ENCODE assay signal across 8 mouse cellular contexts in the genomic region with DNA sequence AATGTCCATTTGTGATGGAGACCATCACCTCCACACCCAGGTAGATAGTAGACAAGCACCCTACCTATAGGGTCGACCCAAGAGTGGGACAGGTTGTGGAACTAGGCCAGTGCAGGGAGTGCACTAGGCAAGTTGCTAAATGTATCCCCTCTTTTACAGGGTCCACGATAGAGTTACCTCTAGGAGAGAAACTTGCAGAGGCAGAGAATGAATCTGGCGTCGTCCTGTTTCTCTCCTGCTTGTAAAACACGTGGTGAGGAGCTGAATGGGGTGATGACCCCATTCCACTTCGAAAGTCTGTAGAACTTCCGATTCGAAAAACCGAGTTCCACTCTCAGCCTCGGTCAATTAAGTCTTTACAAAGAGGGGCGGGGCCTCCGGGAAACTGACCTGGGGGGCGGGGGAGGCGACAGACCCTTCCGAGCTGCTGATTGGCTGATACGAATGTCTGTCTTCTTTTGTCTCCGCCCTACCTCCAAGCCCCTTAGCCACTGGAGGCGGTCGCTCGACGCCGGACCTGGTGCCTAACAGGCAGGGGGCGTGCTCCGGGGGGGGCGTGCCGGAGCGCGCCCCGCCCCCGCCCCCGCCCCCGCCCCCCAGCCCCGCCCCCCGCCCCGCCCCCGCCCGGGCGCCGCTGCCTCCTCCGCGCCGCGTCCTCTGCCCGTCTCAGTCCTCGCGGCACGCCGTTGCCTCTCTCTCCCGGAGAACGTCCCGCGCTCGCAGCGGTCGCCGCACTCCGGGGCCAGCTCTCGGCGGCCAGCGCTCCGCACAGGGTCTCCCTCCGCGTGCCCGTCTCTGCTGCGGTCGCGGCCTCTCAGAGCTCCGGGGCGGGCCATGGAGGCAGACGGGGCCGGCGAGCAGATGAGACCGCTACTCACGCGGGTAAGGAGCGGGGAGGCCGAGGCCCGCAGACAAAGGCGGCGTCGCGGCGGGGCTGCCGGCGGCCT. TPM values are rescaled to one million over a fixed set of nuclear protein-coding genes. Genes with fewer than 3 reads are reported as not detected.
A peak's percentile ranks its signal among the peaks of the same experiment; 100 is the strongest.
DNase-seq lines count a peak whose midpoint lies in the region; ATAC-seq and TF ChIP-seq lines count a peak whose summit lies in the region.

No protein-coding gene starts in this region.

- WGBS in forebrain, embryonic 10.5 days = under 1% methylated on average over 79 of the region's 85 CpGs
- under 1% methylated on average over 58 of the region's 85 CpGs for whole genome bisulfite sequencing in heart, embryonic 15.5 days
- under 1% methylated on average over 53 of the region's 85 CpGs for WGBS in liver, embryonic 14.5 days (ENCODE audit: insufficient replicate concordance)
- WGBS in neural tube, embryonic 11.5 days = under 1% methylated on average over 37 of the region's 85 CpGs
- WGBS in stomach, postnatal 0 days = under 1% methylated on average over 32 of the region's 85 CpGs

- H3K27ac ChIP-seq in forebrain, embryonic 10.5 days = peak overlapping the region; percentile 96
- peak overlapping the region; percentile 96 for H3K27ac ChIP-seq in heart, embryonic 15.5 days
- H3K27ac ChIP-seq in liver, embryonic 14.5 days = no peak overlapping the region
- H3K27ac ChIP-seq in neural tube, embryonic 11.5 days (ENCODE audit: low read depth, low read length) = peak overlapping the region; percentile 98
- H3K27ac ChIP-seq in stomach, postnatal 0 days (replicated peaks) = peak overlapping the region; percentile 96

- DNase-seq in CD8-positive naive resting alpha-beta T cell, adult 2 months (ENCODE audit: low read depth in 2 of 2, low spot score in 2 of 2) = peak; percentile 74 to 75
- peak; percentile 94 for DNase-seq in c-Kit-positive CD71-negative TER-119-negative erythroid progenitor cells, embryonic 14.5 days (ENCODE audit: low read depth)
- DNase-seq in forebrain, embryonic 10.5 days (ENCODE audit: extremely low spot score, low spot score) = peak; percentile 94
- peak; percentile 95 to 96 for DNase-seq in kidney, postnatal 25 days
- DNase-seq in liver, embryonic 14.5 days (ENCODE audit: low read depth in 3 of 3, low spot score in 3 of 3) = peak; percentile 83 to 91 (median 83)
- DNase-seq in neural tube, embryonic 11.5 days (ENCODE audit: low spot score) = peak; percentile 94
- peak; percentile 94 for DNase-seq in stomach, postnatal 0 days (ENCODE audit: low spot score)

- no peaks in the 10 kb centered on the region for H3K9me3 ChIP-seq in forebrain, embryonic 10.5 days
- H3K9me3 ChIP-seq in heart, embryonic 15.5 days (replicated peaks) = no peaks in the 10 kb centered on the region
- H3K9me3 ChIP-seq in liver, embryonic 14.5 days (ENCODE audit: control insufficient read depth, low read length) = no peaks in the 10 kb centered on the region
- H3K9me3 ChIP-seq in neural tube, embryonic 11.5 days (ENCODE audit: control insufficient read depth, low read length) = no peaks in the 10 kb centered on the region
- no peaks in the 10 kb centered on the region for H3K9me3 ChIP-seq in stomach, postnatal 0 days (ENCODE audit: control insufficient read depth, low read length)

- no peak for TF ChIP-seq EP300 in liver, embryonic 14.5 days (IDR thresholded peaks at IDR 0.05; ENCODE audit: low read depth)
- no peak for TF ChIP-seq EP300 in stomach, postnatal 0 days (optimal IDR thresholded peaks at IDR 0.05)

- peak overlapping the region; percentile 78 for H3K4me2 ChIP-seq in heart, embryonic 15.5 days
- H3K4me2 ChIP-seq in liver, embryonic 14.5 days (ENCODE audit: low read depth) = peak overlapping the region; percentile 66
- H3K4me2 ChIP-seq in neural tube, embryonic 11.5 days (ENCODE audit: low read depth) = peak overlapping the region; percentile 62
- H3K4me2 ChIP-seq in stomach, postnatal 0 days (replicated peaks; ENCODE audit: low read depth) = peak overlapping the region; percentile 77

- no peaks in the 10 kb centered on the region for H3K27me3 ChIP-seq in forebrain, embryonic 10.5 days (ENCODE audit: poor library complexity, severe bottlenecking)
- H3K27me3 ChIP-seq in heart, embryonic 15.5 days = no peaks in the 10 kb centered on the region
- no peaks in the 10 kb centered on the region for H3K27me3 ChIP-seq in liver, embryonic 14.5 days (ENCODE audit: control insufficient read depth, insufficient read depth, low read length)
- H3K27me3 ChIP-seq in neural tube, embryonic 11.5 days (ENCODE audit: control insufficient read depth, insufficient read depth, low read length) = no peaks in the 10 kb centered on the region
- no peaks in the 10 kb centered on the region for H3K27me3 ChIP-seq in stomach, postnatal 0 days (ENCODE audit: control insufficient read depth, insufficient read depth, low read length)

- peaks cover 17% of the 10 kb centered on the region for H3K36me3 ChIP-seq in forebrain, embryonic 10.5 days (replicated peaks)
- no peaks in the 10 kb centered on the region for H3K36me3 ChIP-seq in heart, embryonic 15.5 days
- no peaks in the 10 kb centered on the region for H3K36me3 ChIP-seq in liver, embryonic 14.5 days (replicated peaks; ENCODE audit: control insufficient read depth, insufficient read depth, low read depth)
- H3K36me3 ChIP-seq in neural tube, embryonic 11.5 days (ENCODE audit: control insufficient read depth, insufficient read depth, low read length) = no peaks in the 10 kb centered on the region
- H3K36me3 ChIP-seq in stomach, postnatal 0 days (ENCODE audit: control insufficient read depth, insufficient read depth, low read length) = no peaks in the 10 kb centered on the region

- H3K4me3 ChIP-seq in forebrain, embryonic 10.5 days = peak overlapping the region; percentile 92
- peak overlapping the region; percentile 89 for H3K4me3 ChIP-seq in heart, embryonic 15.5 days
- H3K4me3 ChIP-seq in liver, embryonic 14.5 days (ENCODE audit: insufficient read depth in 1 of 2, low read depth in 2 of 2, low read length in 2 of 2) = peak overlapping the region; percentile 66 to 84
- H3K4me3 ChIP-seq in neural tube, embryonic 11.5 days (ENCODE audit: low read depth, low read length) = peak overlapping the region; percentile 66
- H3K4me3 ChIP-seq in stomach, postnatal 0 days (ENCODE audit: low read depth, low read length) = peak overlapping the region; percentile 84

- peaks cover 31% of the 10 kb centered on the region for H3K4me1 ChIP-seq in forebrain, embryonic 10.5 days
- H3K4me1 ChIP-seq in heart, embryonic 15.5 days (replicated peaks) = peaks cover 5% of the 10 kb centered on the region
- peaks cover 2 to 4% of the 10 kb centered on the region in 2 experiments; a peak in 2 of 4 replicates for H3K4me1 ChIP-seq in liver, embryonic 14.5 days (replicated peaks; ENCODE audit: control insufficient read depth in 2 of 2, insufficient read depth in 2 of 2, low read length in 1 of 2)
- H3K4me1 ChIP-seq in neural tube, embryonic 11.5 days (ENCODE audit: control insufficient read depth, insufficient read depth, low read length) = peaks cover 13% of the 10 kb centered on the region
- no peaks in the 10 kb centered on the region; the same call in 1 of the 2 replicates for H3K4me1 ChIP-seq in stomach, postnatal 0 days (replicated peaks; ENCODE audit: control insufficient read depth, insufficient read depth)

- peak; percentile 97 for ATAC-seq in heart, embryonic 15.5 days (replicated peaks; ENCODE audit: insufficient number of reproducible peaks, insufficient read depth, low FRiP score, low read depth)
- ATAC-seq in liver, embryonic 14.5 days (ENCODE audit: insufficient read depth) = peak; percentile 95
- ATAC-seq in neural tube, embryonic 11.5 days (ENCODE audit: insufficient read depth, low FRiP score, low TSS enrichment) = peak; percentile 96
- peak; percentile 99 for ATAC-seq in stomach, postnatal 0 days (ENCODE audit: low FRiP score, low TSS enrichment)

- peak overlapping the region; percentile 95 for H3K9ac ChIP-seq in heart, embryonic 15.5 days
- peak overlapping the region; percentile 66 for H3K9ac ChIP-seq in liver, embryonic 14.5 days (replicated peaks)
- peak overlapping the region; percentile 97 for H3K9ac ChIP-seq in neural tube, embryonic 11.5 days (ENCODE audit: low read length)
- H3K9ac ChIP-seq in stomach, postnatal 0 days (ENCODE audit: low read length) = peak overlapping the region; percentile 87

- peak; percentile 43 for TF ChIP-seq CTCF in liver, embryonic 14.5 days (IDR thresholded peaks at IDR 0.05; ENCODE audit: low read depth)
- peak; percentile 58 for TF ChIP-seq CTCF in stomach, postnatal 0 days (IDR thresholded peaks at IDR 0.05; ENCODE audit: low read depth)

RNA-seq across cellular contexts. Expression of a gene that starts 0.6 kb away (rescaled TPM):
- polyA plus RNA-seq in forebrain, embryonic 10.5 days (2016; fragmentation: Nextera tagmentation; extraction: Ambion mirVana) = 34.5 and 36.5 TPM in 2 replicates
- 9.9 and 12.6 TPM in 2 replicates for polyA plus RNA-seq in heart, embryonic 15.5 days (2015; fragmentation: Nextera tagmentation; extraction: Ambion mirVana)
- 1.0 and 1.6 TPM in 2 replicates for polyA plus RNA-seq in liver, embryonic 14.5 days (2012; rRNA removed)
- polyA plus RNA-seq in liver, embryonic 14.5 days (2014; fragmentation: Nextera tagmentation; extraction: Ambion mirVana) = 1.4 and 1.7 TPM in 2 replicates
- polyA plus RNA-seq in neural tube, embryonic 11.5 days (2014; fragmentation: Nextera tagmentation; extraction: Ambion mirVana) = 24.0 and 24.6 TPM in 2 replicates
- 7.3 and 7.7 TPM in 2 replicates for polyA plus RNA-seq in stomach, postnatal 0 days (2015; fragmentation: Nextera tagmentation; extraction: Ambion mirVana)
